Mouse (Mus musculus): ENCODE measurements around the gene Rsph6a.

GRCm38 (mm10) chr7:19084921-19085473 is 30.5 kb downstream of the Rsph6a start:
- TF ChIP-seq POLR2A (IDR thresholded peaks at IDR 0.05; ENCODE audit: low read depth, low read length) (no peak), CTCF (IDR thresholded peaks at IDR 0.05; ENCODE audit: borderline replicate concordance, insufficient read depth, low read length) (no peak)

Measured in embryonic fibroblast, embryonic 13.5 days (primary cell).